Mouse (Mus musculus) adrenal gland, postnatal 25 days (tissue): ENCODE results near the gene Ddx23. TPM values are rescaled to one million over a fixed set of nuclear protein-coding genes. Genes with fewer than 3 reads are reported as not detected.

Experiments used
- DNase-seq: peaks from one replicate; pipeline ENCODE4 v3.0.0; 2021; ENCODE audit warnings: mixed read lengths
- total RNA-seq: library from RNA; stranded (reverse); gene quantifications from 2 replicates; pipeline ENCODE4 v1.2.3, GENCODE M21; 2021

Ddx23 gene
- total RNA-seq, 1 experiment from 2014 or later = 88.7 TPM

GRCm38 (mm10) chr15:98674994-98675545 lies 12.4 kb upstream of the Ddx23 start:
- no peak for DNase-seq

GRCm38 (mm10) chr15:98674284-98674993 lies 11.7 kb upstream of the Ddx23 start:
- no peak for DNase-seq

- DNase-seq = no peak
Measured at GRCm38 (mm10) chr15:98673732-98674131, 11.0 kb upstream of the Ddx23 start.

- DNase-seq = peak; percentile 37
Measured at GRCm38 (mm10) chr15:98672592-98672991, 9.9 kb upstream of the Ddx23 start.

GRCm38 (mm10) chr15:98664042-98664907 lies 1.6 kb upstream of the Ddx23 start:
- DNase-seq = no peak

GRCm38 (mm10) chr15:98662198-98662566 lies 512 bp downstream of the Ddx23 start:
- no peak for DNase-seq

GRCm38 (mm10) chr15:98656982-98657751 lies 5.5 kb downstream of the Ddx23 start:
- no peak for DNase-seq

- DNase-seq = no peak
Measured at GRCm38 (mm10) chr15:98652174-98652573, 10.5 kb downstream of the Ddx23 start.

- DNase-seq = no peak
Measured at GRCm38 (mm10) chr15:98651431-98651830, 11.3 kb downstream of the Ddx23 start.

- no peak for DNase-seq
Measured at GRCm38 (mm10) chr15:98648071-98648470, 14.6 kb downstream of the Ddx23 start.

- no peak for DNase-seq
Measured at GRCm38 (mm10) chr15:98647308-98647707, 15.4 kb downstream of the Ddx23 start.

- DNase-seq = no peak
Measured at GRCm38 (mm10) chr15:98646737-98647136, 16.0 kb downstream of the Ddx23 start.

GRCm38 (mm10) chr15:98645057-98646026 lies 17.4 kb downstream of the Ddx23 start:
- DNase-seq = no peak

GRCm38 (mm10) chr15:98644406-98644805 lies 18.3 kb downstream of the Ddx23 start:
- DNase-seq = no peak

- DNase-seq = no peak
Measured at GRCm38 (mm10) chr15:98640157-98640556, 22.5 kb downstream of the Ddx23 start.

- no peak for DNase-seq
Measured at GRCm38 (mm10) chr15:98637155-98637554, 25.5 kb downstream of the Ddx23 start.

- DNase-seq = no peak
Measured at GRCm38 (mm10) chr15:98636517-98636916, 26.2 kb downstream of the Ddx23 start.

- peak; percentile 40 for DNase-seq
Measured at GRCm38 (mm10) chr15:98635291-98635841, 27.3 kb downstream of the Ddx23 start.

GRCm38 (mm10) chr15:98634541-98635081 lies 28.1 kb downstream of the Ddx23 start:
- DNase-seq = peak; percentile 87

- no peak for DNase-seq
Measured at GRCm38 (mm10) chr15:98633822-98634470, 28.7 kb downstream of the Ddx23 start.
